Mouse (Mus musculus) CH12.LX (cell line): Measurements from ENCODE around the gene Fam20b. TPM values are rescaled to one million over a fixed set of nuclear protein-coding genes. Genes with fewer than 3 reads are reported as not detected.

Experiments used
- DNase-seq: peaks from one replicate; pipeline ENCODE4 v3.0.0-alpha.2; 2013; ENCODE audit errors: extremely low read depth
- H3K27ac ChIP-seq: 2 replicates; pipeline ENCODE4 v1.5.1; 2012; ENCODE audit warnings: low read depth, mild to moderate bottlenecking, control low read depth, moderate library complexity; ENCODE audit not compliant: insufficient read depth
- H3K27me3 ChIP-seq: replicated peaks from 2 replicates; pipeline ENCODE3; 2012; ENCODE audit warnings: inconsistent platforms
- H3K36me3 ChIP-seq, 2 experiments: replicated peaks in 1 of 2; 2 replicates each; pipeline versions ENCODE3 to v1.6.1; 2012; ENCODE audit warnings: inconsistent platforms in 1 of 2, low read length in 1 of 2, mild to moderate bottlenecking in 1 of 2, mixed read lengths in 1 of 2, moderate library complexity in 1 of 2; ENCODE audit not compliant: control insufficient read depth in 1 of 2, insufficient read depth in 1 of 2
- H3K4me1 ChIP-seq, 2 experiments: 2 replicates each; pipeline ENCODE4 v1.6.1; 2012; ENCODE audit warnings: inconsistent platforms in 1 of 2, moderate library complexity in 1 of 2; ENCODE audit not compliant: insufficient read depth in 2 of 2, control insufficient read depth in 1 of 2
- H3K4me2 ChIP-seq: 2 replicates; pipeline ENCODE4 v1.6.1; 2012; ENCODE audit warnings: low read depth, mild to moderate bottlenecking, control low read depth; ENCODE audit not compliant: poor library complexity, insufficient read depth, severe bottlenecking
- H3K4me3 ChIP-seq, 3 experiments: fragments of 150-350 bp in 1 of 3; sonication (generic) in 1 of 3; replicated peaks in 1 of 3; 2 replicates each; pipeline versions ENCODE3 to v1.5.1; 2011 to 2012; ENCODE audit warnings: low read depth in 2 of 3, low read length in 2 of 3, mild to moderate bottlenecking in 2 of 3, moderate library complexity in 2 of 3, control low read depth in 1 of 3, improper control_type of control experiment in 1 of 3, inconsistent platforms in 1 of 3, mixed read lengths in 1 of 3; ENCODE audit not compliant: poor library complexity in 1 of 3
- H3K79me2 ChIP-seq: replicated peaks from 2 replicates; pipeline ENCODE4 v1.6.1; 2012; ENCODE audit warnings: mild to moderate bottlenecking, moderate library complexity; ENCODE audit not compliant: control insufficient read depth, poor library complexity, insufficient read depth, severe bottlenecking; ENCODE audit errors: extremely low read depth
- H3K9ac ChIP-seq: 2 replicates; pipeline ENCODE4 v1.6.1; 2012; ENCODE audit warnings: low read depth, mild to moderate bottlenecking, control low read depth, moderate library complexity; ENCODE audit not compliant: insufficient read depth
- H3K9me3 ChIP-seq: replicated peaks from 2 replicates; pipeline ENCODE3; 2012; ENCODE audit warnings: low read length, inconsistent platforms, mixed read lengths
- CHD2 ChIP-seq: IDR thresholded peaks from 2 replicates; pipeline ENCODE4 v1.6.1; 2011; ENCODE audit warnings: low read length, improper control_type of control experiment
- ELF1 ChIP-seq: IDR thresholded peaks from 2 replicates; pipeline ENCODE4 v1.6.1; 2014; ENCODE audit warnings: low read depth, mild to moderate bottlenecking, inconsistent platforms, low read length, improper control_type of control experiment
- JUN ChIP-seq: IDR thresholded peaks from 2 replicates; pipeline ENCODE4 v1.6.1; 2011; ENCODE audit warnings: low read depth, mild to moderate bottlenecking, low read length, improper control_type of control experiment, moderate library complexity; ENCODE audit not compliant: insufficient read depth
- KAT2A ChIP-seq: IDR thresholded peaks from 2 replicates; pipeline ENCODE4 v1.6.1; 2012; ENCODE audit warnings: low read length, improper control_type of control experiment, inconsistent platforms; ENCODE audit not compliant: insufficient replicate concordance
- MAFK ChIP-seq: IDR thresholded peaks from 2 replicates; pipeline ENCODE4 v1.6.1; 2011; ENCODE audit warnings: low read length, improper control_type of control experiment; ENCODE audit not compliant: insufficient replicate concordance
- MEF2A ChIP-seq: IDR thresholded peaks from 2 replicates; pipeline ENCODE4 v1.6.1; 2014; ENCODE audit warnings: low read depth, mild to moderate bottlenecking, inconsistent platforms, low read length, improper control_type of control experiment, borderline replicate concordance
- MXI1 ChIP-seq: IDR thresholded peaks from 2 replicates; pipeline ENCODE4 v1.6.1; 2011; ENCODE audit warnings: mild to moderate bottlenecking, low read depth, low read length, improper control_type of control experiment
- PAX5 ChIP-seq: IDR thresholded peaks from 2 replicates; pipeline ENCODE4 v1.6.1; 2012; ENCODE audit warnings: low read length, inconsistent platforms, mixed read lengths
- SMC3 ChIP-seq: IDR thresholded peaks from 2 replicates; pipeline ENCODE4 v1.6.1; 2011; ENCODE audit warnings: low read depth, low read length, improper control_type of control experiment
- UBTF ChIP-seq: IDR thresholded peaks from 2 replicates; pipeline ENCODE4 v1.6.1; 2012; ENCODE audit warnings: low read depth, mild to moderate bottlenecking, inconsistent platforms, low read length, improper control_type of control experiment, moderate library complexity
- USF2 ChIP-seq: conservative IDR thresholded peaks from 2 replicates; pipeline ENCODE4 v1.6.1; 2011; ENCODE audit warnings: low read depth, low read length, improper control_type of control experiment
- ZNF384 ChIP-seq: IDR thresholded peaks from 2 replicates; pipeline ENCODE4 v1.6.1; 2012; ENCODE audit warnings: low read depth, low read length, improper control_type of control experiment, inconsistent platforms
- dilution Hi-C: fragments of 300-500 bp; cut with MboI; formaldehyde crosslinking; loops from 2 replicates; pipeline ENCODE4 v1.14.3; 2020; ENCODE audit warnings: low sequenced_read_pairs; ENCODE audit not compliant: extremely low pct_unique_long_range_greater_than_20kb, extremely low pct_ligation_motif_present
- in situ Hi-C: fragments of 300-500 bp; cut with MboI; formaldehyde crosslinking; loops from 3 replicates; pipeline ENCODE4 v1.14.3; 2019; ENCODE audit warnings: low sequenced_read_pairs, low pct_ligation_motif_present, low pct_unique_long_range_greater_than_20kb, mixed read lengths
- polyA plus RNA-seq: library from polyadenylated mRNA; unstranded; fragments of >175 nt; gene quantifications from 2 replicates; pipeline ENCODE4 v1.2.1, GENCODE M21; 2012; ENCODE audit warnings: low read depth; ENCODE audit not compliant: insufficient read length
- total RNA-seq, 2 experiments: library from RNA; depleted of rRNA; stranded (reverse); fragments of 300-350 nt in 1 of 2; fragments of >200 nt in 1 of 2; gene quantifications; 2 replicates each; pipeline ENCODE4 v1.2.3; 2012 to 2014

The Fam20b gene
- total and polyA plus RNA-seq, 3 experiments: 21.2 to 26.5 (median 22.3) TPM

DNA sequence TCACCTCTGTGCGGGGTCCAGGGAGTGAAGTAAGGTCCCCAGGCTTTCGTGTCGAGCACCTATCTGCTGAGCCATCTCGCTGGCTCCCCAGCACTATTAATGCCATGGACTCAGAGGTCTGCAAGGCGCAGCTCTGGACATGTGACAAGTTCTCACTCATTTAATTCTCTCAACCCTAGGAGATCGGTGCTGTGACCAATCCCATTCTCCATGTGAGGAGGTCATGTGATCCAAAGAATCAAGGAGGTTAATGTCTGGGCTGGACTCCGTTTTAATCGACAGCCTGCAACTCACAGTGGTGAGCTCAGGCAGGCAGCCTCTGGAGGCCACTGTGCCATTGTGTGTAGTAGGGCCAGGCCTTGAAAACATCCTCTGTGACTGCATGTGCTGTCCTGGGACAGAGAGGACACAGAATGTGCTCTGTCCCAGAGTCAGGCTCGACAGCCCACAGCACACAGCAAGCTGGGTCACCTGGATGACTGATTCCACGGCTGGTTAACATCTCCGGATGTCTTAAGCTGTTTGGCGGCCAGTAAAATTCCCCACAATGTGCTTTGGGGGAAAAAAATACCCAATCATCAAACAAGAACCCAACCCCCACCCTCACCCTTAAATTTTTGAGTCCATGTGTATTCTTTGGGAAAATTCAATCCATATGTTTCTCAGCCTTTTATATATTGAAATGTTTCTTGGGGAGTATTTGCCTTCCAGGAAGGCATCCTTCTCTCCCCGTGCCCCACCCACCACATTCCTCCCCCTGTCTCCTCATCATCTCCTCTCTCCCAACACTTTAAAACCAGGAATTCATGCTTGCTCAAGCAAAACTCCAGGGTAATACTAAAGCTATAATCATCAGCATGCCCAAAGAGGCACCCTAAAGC, 41.9 kb upstream of the Fam20b start:
- H3K4me2 ChIP-seq: no peak overlapping the region
- TF ChIP-seq UBTF (no peak), CHD2 (no peak), MAFK (no peak), USF2 (no peak), ELF1 (no peak), ZNF384 (no peak), SMC3 (no peak), MXI1 (no peak)
- TF ChIP-seq, all 38 proteins: peak for 0
- no peak overlapping the region for H3K9ac ChIP-seq
- no peak for DNase-seq
- peaks cover 0 to 2% of the 10 kb centered on the region in 2 experiments; a peak in 1 of 4 replicates for H3K4me1 ChIP-seq
- no peak overlapping the region for H3K4me3 ChIP-seq
- dilution Hi-C loops (no loop called here), in situ Hi-C loops (no loop called here)
- peaks cover 9% of the 10 kb centered on the region for H3K9me3 ChIP-seq
- no peaks in the 10 kb centered on the region for H3K36me3 ChIP-seq
- H3K79me2 ChIP-seq: no peaks in the 10 kb centered on the region
- H3K27ac ChIP-seq: no peak overlapping the region
- H3K27me3 ChIP-seq: no peaks in the 10 kb centered on the region

DNA sequence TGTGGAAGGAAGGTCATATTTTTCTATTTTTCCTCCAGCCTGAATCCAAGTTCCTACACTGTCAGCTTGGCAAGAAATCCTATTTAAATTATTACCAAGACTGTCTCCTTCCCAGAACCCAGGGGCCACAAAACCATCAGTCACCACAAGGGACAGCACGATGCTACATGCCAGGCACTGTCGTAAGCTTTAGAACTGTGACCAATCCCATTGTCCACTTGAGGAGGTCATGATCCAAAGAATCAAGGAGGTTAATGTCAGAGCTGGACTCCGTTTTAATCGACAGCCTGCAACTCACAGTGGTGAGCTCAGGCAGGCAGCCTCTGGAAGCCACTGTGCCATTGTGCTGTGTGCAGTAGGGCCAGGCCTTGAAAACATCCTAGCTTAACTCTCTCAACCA, 39.4 kb upstream of the Fam20b start:
- Histone ChIP-seq H3K9ac (no peak overlapping the region), H3K27me3 (no peaks in the 10 kb centered on the region), H3K9me3 (no peaks in the 10 kb centered on the region), H3K4me1 (peaks cover 0 to 2% of the 10 kb centered on the region in 2 experiments; a peak in 1 of 4 replicates)
- no peak for DNase-seq
- TF ChIP-seq MEF2A (no peak), CHD2 (no peak), USF2 (no peak), UBTF (no peak), PAX5 (no peak), KAT2A (no peak), JUN (no peak), SMC3 (no peak)
- TF ChIP-seq, all 38 proteins: peak for 0
- no peaks in the 10 kb centered on the region for H3K79me2 ChIP-seq
- no peak overlapping the region for H3K4me2 ChIP-seq
- H3K27ac ChIP-seq: no peak overlapping the region
- H3K4me3 ChIP-seq: no peak overlapping the region
- no peaks in the 10 kb centered on the region for H3K36me3 ChIP-seq
- in situ Hi-C loops (no loop called here), dilution Hi-C loops (no loop called here)
